Mouse (Mus musculus) liver, adult (tissue): ENCODE data around the gene Syk.

ENCODE experiments used
- GATA4 ChIP-seq: IDR thresholded peaks from 2 replicates; pipeline ENCODE4 v1.6.1; 2014; ENCODE audit warnings: mild to moderate bottlenecking, low read length; ENCODE audit not compliant: insufficient replicate concordance

Syk gene

DNA sequence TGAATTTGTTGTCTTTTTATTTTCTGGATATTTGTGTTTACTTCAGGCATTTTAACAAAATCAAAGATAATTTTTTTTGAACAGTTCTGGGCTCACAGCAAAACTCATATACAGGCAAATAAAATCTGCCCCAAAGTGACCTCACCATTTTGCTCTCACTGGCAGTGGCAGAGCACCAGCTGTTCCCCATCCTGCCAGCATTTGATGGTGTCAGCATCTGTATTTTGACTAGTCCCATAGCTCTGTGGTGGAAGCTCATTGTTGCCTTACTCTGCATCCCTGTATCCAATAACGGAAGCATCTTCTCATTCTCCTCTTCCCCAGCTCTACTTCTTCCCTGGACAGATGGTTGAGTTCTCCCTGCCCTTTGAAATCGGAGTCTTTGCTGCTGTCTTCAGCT is 4.2 kb upstream of the Syk start:
- no peak for TF ChIP-seq GATA4

DNA sequence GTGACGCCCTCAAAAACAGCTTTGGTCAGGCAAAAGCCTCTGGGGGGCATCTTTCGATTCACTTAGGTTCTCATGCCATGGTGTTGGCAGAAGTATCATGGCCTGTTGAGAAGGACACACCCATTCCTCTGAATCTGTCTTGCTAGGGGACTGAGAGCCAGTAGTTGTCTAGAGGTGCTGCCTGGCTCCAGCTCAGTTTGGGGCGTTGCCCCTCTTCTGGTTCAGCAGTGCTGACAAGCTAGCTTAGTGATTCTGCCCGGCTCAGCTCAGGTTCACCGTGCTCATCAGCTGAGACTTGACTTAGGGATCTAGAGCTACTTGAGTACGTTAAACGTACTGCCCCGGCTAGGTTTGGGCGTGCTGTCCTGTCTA is 481 bp upstream of the Syk start:
- TF ChIP-seq GATA4: no peak

DNA sequence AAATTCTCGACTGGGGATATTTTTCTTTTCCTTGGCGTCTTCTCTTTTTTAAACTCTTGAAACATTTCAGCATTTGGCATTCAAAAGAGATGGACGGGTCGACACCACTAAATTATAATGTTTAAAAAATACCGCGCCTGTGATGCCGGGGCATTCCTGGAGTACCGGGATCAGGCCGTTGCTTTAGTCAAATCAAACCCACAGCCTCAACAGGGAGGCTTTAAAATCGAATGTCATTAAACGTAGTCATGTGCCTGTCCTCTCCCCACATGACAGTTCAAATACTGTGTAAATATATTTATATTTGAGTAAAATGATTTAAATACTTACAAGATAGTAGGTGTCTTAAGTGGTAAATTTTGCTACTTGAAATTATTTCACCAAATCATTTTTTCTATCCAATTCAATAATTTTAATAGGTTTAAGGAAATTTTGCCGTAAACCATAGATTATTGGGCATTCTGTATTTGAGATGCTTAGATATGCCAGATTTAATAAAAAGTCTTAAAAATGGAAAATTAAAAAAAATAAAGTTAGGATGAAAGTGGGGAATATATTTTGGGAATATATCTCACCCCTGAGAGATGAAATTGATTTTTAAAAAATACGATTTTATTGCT is 1.1 kb downstream of the Syk start:
- no peak for TF ChIP-seq GATA4

DNA sequence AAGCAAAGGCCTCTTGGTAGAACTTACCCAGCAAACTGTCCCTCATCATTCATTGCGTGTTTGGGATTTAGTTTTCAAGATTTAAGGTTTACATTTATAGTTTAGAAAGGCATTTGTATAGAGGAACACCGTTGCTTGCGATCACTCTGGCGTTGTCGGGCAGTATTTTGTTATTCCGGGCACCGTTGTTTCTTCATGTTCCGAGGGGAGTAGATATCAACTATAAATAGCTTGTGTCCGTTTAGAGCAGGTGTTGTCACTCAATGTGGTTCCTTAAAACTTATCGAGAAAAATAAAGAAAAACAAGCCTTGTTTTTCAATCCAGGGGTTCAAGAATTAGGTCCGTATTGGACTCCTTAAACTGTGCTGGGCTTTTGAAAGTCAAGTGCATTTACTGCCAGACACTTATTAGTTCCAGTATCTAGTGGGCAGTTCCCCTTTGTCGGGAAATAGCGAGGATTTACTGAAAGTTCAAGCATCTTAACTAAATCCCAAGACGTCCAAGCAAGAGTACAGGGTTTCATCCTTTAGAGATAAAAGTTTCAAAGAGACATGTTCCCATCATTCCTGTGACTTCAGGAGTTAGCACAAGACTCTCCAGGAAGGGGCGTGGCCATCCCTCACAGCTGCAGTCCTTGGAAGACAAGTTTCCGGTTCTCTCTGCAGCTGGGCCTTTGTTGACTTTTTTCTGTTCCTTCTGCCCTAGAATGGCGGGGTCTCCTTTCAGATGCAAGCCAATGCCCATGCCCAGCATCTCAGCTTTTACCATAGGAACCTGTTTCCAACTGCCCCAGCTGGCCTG is 1.9 kb downstream of the Syk start:
- TF ChIP-seq GATA4: no peak

DNA sequence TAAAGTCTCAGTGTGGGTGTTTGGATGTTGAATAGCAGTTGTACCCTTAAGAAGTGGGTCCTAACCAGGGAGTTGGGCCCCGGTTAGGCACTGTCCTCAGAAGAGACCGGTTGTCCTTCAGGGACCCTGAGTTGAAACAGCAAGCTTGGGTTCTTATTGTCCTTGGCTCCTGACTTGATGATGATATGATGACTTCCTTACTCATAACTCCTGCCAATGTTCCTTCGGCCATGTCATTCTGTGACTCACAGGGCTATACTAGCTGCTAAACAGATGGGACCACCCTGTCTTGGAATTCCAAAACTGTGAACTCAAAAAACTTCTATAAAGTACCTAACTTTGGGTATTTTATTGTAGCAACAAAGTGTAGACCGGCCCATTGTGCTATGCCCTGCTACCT is 4.8 kb downstream of the Syk start:
- TF ChIP-seq GATA4: no peak

DNA sequence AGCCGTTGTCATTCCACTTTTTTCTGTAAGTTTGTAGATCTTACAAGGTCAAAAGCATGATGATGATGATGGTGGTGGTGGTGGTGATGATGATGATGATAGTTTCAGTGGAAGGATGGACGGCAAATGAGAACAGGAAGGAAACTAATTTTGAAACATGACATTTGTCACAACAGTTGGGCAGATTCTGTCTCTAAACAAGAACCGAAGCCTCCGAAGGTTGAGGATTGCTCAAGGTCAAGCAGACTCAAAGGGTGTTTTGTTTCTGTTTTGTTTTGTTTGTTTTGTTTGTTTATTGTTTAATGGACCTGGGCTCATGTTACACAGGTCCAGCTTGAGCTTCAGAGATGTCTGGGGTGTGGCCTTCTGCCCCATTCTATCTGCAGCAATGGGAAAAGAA is 6.1 kb downstream of the Syk start:
- no peak for TF ChIP-seq GATA4

DNA sequence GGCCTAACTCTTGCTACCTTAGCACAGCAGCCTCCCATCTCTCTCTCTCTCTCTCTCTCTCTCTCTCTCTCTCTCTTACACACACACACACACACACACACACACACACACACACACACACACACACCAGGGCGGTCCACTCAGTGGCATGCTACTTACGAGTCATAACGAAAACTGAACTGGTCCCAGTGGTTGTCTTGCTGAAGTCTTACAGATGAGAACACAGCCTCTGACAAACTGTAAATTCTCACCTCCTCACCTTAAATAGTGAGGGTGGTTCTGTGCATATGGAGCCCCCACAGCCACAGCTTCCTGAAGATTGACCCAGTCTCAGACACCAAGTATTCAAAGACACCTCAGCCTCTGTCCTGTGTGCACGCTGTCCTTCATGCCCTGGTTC is 8.9 kb downstream of the Syk start:
- TF ChIP-seq GATA4: no peak

DNA sequence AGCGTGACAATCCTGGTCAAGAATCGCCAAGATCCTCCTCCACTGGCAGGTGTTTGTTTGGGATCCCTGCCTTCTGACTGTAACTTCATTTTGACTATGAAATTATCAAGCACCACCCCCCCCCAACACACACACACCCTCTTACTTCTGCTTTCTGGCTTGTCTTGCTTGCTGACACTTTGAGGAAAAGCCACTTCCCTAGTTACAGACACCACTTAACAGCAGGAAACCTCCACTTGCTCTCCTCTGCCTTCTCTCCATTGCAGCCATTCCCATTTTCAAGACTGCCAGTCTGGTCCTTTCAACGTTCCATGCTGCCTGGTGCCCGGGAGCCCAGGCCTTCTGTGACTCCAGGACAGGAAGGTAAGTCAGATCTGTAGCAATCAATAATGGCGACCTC is 13.7 kb downstream of the Syk start:
- TF ChIP-seq GATA4: no peak

DNA sequence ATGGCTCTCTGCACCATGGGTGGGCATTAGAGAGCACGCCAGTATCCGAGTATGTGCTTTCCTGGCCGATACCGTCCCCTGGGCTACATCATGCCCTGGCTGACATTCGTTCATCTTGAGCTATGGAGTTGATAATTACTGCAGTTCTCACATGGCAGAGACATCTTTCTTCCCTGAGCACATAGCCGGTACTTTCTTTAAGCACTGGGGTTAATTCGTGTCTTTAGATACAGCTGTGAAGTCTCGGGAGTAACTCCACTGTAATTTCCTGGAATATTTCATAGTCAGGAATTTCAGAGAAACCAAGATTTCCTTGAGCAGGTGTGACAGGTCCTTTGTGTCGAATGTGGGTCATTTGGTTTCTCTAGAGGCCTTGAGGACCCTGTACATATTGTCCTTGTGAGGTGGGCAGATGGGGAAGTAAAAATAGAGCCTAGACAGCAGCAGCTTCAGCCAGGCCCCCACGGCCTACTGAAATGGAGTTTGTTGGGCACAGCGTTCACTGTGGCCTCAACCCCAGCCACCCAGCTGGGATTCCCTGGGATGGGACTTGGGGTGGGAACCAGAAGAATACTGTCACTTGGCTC is 14.2 kb downstream of the Syk start:
- no peak for TF ChIP-seq GATA4

DNA sequence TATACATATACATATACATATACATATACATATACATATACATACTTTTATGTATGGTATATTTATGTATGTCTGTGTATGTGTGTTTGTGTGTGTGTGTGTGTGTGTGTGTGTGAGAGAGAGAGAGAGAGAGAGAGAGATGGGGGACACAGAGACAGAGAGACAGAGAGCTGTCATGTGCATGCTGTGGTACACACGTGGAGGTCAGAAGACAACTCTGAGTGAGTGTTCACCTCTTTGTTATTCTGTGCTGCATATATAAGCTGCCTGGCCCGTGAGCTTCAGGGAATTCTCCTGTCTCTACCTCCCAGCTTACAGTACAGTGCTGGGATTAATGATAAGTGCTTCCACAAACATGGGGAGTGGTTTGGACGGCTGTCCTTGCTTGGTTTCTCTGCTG is 15.3 kb downstream of the Syk start:
- TF ChIP-seq GATA4: no peak

DNA sequence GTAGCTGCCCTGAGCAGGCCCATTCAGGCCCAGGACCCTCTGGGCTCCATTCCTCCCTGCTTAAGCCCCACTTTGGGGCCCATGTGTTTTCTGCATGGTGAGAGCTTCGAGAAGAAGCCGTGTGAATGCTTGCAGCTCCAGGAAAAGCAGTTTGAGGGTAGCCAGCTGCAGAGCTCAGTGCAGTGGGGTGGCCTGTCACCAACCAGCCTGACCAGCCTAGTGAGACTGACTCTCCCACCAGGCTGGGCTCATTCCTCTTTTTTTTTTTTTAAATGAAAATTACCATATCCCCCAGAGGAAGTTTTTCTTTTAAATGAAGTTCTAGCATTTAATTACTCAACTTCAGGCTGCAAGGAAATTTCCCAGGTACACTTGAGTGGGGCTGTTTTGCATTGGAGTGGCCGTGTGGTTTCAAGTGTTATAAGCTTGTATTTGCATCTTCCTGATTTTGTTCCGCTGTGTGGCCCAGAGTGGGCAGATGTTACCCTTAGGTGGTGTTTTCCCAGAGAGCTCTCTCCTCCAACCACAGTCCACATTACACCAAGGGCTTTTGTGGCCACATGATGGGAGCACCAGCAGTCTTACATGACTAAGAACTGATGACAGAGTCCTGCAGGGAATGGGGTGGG is 17.2 kb downstream of the Syk start:
- TF ChIP-seq GATA4: no peak

DNA sequence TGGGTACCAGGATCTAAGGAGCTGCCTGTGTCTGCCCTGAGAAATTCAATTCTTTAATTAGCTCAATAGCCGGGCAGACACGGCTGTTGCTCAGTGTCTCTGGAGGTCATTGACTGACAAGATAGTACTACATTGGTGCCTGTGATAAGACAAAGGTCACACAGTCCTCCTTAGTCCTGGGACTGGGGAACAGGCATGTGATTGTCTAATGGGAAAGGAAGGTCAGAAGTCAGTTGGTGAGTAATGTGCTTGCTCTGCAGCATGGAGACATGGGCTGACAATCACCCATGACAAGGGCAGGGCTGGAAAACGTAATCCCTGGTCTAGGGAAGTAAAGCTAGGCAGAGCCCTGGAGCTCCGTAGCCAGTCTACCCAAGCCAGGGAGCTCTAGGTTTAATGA is 19.8 kb downstream of the Syk start:
- TF ChIP-seq GATA4: no peak

DNA sequence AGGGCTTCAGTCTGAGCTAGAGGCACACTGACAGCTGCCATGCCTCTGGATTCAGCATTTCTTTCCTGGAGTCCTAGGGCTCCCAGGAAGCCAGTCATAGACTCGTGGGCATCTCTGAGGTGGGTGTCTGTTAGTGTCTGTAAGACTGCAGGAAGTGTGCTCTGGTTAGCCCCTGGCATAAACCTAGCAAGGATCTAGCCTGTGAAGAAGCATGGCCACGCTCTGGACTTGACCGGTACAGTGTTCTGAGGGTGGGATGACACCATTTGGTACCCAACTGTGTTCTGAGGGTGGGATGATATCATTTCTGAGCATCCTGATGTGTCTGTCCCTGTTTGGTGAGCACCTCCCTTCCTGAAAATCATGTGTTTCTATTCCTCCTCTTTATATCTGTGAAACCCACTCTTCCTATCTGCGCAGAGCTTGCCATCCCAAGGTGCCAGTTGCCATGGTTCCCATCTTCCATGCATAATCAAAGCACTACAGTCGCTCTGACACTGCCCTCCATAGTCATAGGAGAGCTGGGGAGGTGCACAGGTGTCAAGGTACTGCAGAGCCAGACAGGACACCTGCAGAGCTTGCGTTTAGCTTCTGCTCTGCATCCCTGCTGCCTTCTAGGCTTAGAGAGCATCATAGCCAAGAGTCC is 20.9 kb downstream of the Syk start:
- no peak for TF ChIP-seq GATA4

DNA sequence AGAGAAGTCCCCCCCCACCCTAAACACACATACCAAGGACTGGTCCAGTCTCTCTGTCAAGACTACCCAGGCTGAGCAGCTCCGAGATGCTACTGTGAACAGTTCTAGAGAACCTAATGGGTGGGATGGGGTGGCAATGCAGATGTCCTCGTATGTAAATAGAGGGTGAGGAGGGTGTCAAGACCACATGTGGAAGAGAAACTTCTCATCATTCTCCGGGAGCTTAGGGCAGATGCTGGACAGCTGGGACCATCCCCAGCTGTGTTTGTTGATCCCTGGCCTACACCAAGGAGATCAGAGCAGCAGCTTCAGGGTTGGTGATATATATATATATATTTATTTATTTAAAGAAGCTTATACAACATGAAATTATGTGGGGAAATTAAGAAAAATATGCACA is 22.0 kb downstream of the Syk start:
- TF ChIP-seq GATA4: no peak

DNA sequence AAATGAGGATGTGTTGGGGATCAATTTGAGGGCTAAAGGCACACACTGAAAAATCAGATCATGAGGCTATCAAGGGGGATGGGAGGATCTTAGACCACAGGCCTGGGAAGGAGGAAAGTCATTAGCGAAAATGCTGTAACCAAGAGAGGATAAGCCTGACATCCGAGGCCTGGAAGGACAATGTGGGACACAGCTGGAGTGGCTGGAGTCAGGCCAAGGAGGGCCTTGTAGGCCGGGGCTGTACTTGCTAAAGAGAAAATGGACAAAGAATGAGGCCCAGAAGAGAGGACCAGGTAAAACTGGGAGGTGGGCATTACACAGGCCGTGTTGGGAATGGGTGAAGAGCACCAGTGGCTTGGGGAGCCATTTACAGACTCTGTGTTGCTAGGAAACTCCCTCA is 22.9 kb downstream of the Syk start:
- no peak for TF ChIP-seq GATA4
